Mouse (Mus musculus) liver, embryonic 14.5 days (tissue): ENCODE results near the gene Ubtd1. TPM values are rescaled to one million over a fixed set of nuclear protein-coding genes. Genes with fewer than 3 reads are reported as not detected.

Experiments
- ATAC-seq: fragments of 200-750 bp; cut with Nextera tagmentation; 2 replicates; pipeline ENCODE4 v1.8.0; 2017; ENCODE audit warnings: moderate number of reproducible peaks, mild to moderate bottlenecking, moderate library complexity; ENCODE audit not compliant: insufficient read depth
- DNase-seq, 3 experiments: peaks; one replicate each; pipeline ENCODE4 v3.0.0-alpha.2; 2012 to 2013; ENCODE audit warnings: low read depth in 3 of 3, low spot score in 3 of 3
- H3K27ac ChIP-seq: fragments of 300-500 bp; sonication (generic); 2 replicates; pipeline ENCODE4 v1.5.1; 2014; ENCODE audit warnings: moderate library complexity, mild to moderate bottlenecking, control low read depth, inconsistent platforms
- H3K27me3 ChIP-seq: fragments of 300-500 bp; sonication (generic); 2 replicates; pipeline ENCODE4 v1.6.1; 2014; ENCODE audit warnings: mild to moderate bottlenecking, low read length, moderate library complexity; ENCODE audit not compliant: control insufficient read depth, insufficient read depth
- H3K36me3 ChIP-seq: fragments of 300-500 bp; sonication (generic); replicated peaks from 2 replicates; pipeline ENCODE4 v1.6.1; 2014; ENCODE audit warnings: low read depth; ENCODE audit not compliant: control insufficient read depth, insufficient read depth
- H3K4me1 ChIP-seq, 2 experiments: fragments of 200-500 bp in 1 of 2; fragments of 300-500 bp in 1 of 2; sonication (generic) in 1 of 2; replicated peaks; 2 replicates each; pipeline ENCODE4 v1.6.1; 2012 to 2014; ENCODE audit warnings: antibody characterized with exemption in 1 of 2, inconsistent platforms in 1 of 2, low read length in 1 of 2; ENCODE audit not compliant: control insufficient read depth in 2 of 2, insufficient read depth in 2 of 2
- H3K4me2 ChIP-seq: fragments of 300-500 bp; sonication (generic); 2 replicates; pipeline ENCODE4 v1.6.1; 2014; ENCODE audit warnings: low read depth, mild to moderate bottlenecking, control low read depth, moderate library complexity
- H3K4me3 ChIP-seq, 2 experiments: fragments of 200-500 bp in 1 of 2; fragments of 300-500 bp in 1 of 2; sonication (generic) in 1 of 2; 2 replicates each; pipeline ENCODE4 v1.5.1; 2012 to 2014; ENCODE audit warnings: low read depth in 2 of 2, low read length in 2 of 2, mild to moderate bottlenecking in 2 of 2, control low read depth in 1 of 2, inconsistent platforms in 1 of 2, moderate library complexity in 1 of 2; ENCODE audit not compliant: insufficient read depth in 1 of 2
- H3K9ac ChIP-seq: fragments of 300-500 bp; sonication (generic); replicated peaks from 2 replicates; pipeline ENCODE4 v1.6.1; 2014; ENCODE audit warnings: mild to moderate bottlenecking, control low read depth, moderate library complexity
- H3K9me3 ChIP-seq: fragments of 300-500 bp; sonication (generic); 2 replicates; pipeline ENCODE4 v1.6.1; 2016; ENCODE audit warnings: low read length, mixed read lengths; ENCODE audit not compliant: control insufficient read depth
- CTCF ChIP-seq: IDR thresholded peaks from 2 replicates; pipeline ENCODE4 v1.5.1; 2016; ENCODE audit warnings: antibody characterized with exemption, low read depth, control low read depth
- EP300 ChIP-seq: IDR thresholded peaks from 2 replicates; pipeline ENCODE4 v1.6.1; 2016; ENCODE audit warnings: antibody characterized with exemption, low read depth
- WGBS: fragments of 180-500 bp; shearing (Covaris S2); extraction: QIAGEN DNeasy Blood & Tissue Kit; methylation state at CpG from one replicate; pipeline ENCODE4 v1.1.7; 2014; ENCODE audit not compliant: insufficient replicate concordance; 5-methylcytosine and 5-hydroxymethylcytosine counted together
- polyA plus RNA-seq, 2 experiments: library from polyadenylated mRNA; depleted of rRNA in 1 of 2; stranded (reverse) in 1 of 2; unstranded in 1 of 2; fragments of >200 nt; fragmentation: Nextera tagmentation in 1 of 2; extraction: Ambion mirVana in 1 of 2; gene quantifications; 2 replicates each; pipeline versions ENCODE4 v1.2.1 to v1.2.3; 2012 to 2014

Ubtd1 gene
- polyA plus RNA-seq, 2 experiments = 2.0 to 4.2 TPM

DNA sequence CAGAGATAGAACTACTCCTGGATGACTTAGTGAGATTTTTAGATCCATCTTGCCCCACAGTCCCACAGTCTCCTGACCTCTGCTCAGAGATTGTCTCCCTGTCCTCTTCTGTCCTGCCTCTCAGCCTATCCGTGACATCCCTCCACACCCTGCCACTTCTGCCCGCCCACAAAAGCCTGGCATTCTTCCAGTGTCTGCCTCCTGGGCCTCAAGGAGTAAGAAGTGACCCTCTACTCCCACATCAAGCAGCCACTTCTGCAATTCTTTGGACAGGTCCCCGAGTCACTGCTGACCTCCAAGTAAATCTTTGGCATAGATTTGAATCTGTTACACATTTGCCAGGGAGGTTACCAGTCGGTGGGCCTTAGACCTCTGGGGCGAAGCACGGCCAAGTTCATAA lies 72.7 kb downstream of the Ubtd1 start:
- H3K4me1 ChIP-seq = 0 out of 4 replicates have a peak, but pooled peaks cover 0 to 2% of the 10 kb centered on the region in 2 experiments
- H3K9ac ChIP-seq = no peak overlapping the region
- no peak overlapping the region for H3K27ac ChIP-seq
- TF ChIP-seq CTCF = no peak
- TF ChIP-seq EP300 = no peak
- no peaks in the 10 kb centered on the region for H3K27me3 ChIP-seq
- H3K36me3 ChIP-seq = no peaks in the 10 kb centered on the region
- no peak for ATAC-seq
- 66% methylated on average over 6 of the region's 6 CpGs for WGBS
- H3K9me3 ChIP-seq = no peaks in the 10 kb centered on the region
- no peak for DNase-seq
- H3K4me3 ChIP-seq = no peak overlapping the region
- no peak overlapping the region for H3K4me2 ChIP-seq

DNA sequence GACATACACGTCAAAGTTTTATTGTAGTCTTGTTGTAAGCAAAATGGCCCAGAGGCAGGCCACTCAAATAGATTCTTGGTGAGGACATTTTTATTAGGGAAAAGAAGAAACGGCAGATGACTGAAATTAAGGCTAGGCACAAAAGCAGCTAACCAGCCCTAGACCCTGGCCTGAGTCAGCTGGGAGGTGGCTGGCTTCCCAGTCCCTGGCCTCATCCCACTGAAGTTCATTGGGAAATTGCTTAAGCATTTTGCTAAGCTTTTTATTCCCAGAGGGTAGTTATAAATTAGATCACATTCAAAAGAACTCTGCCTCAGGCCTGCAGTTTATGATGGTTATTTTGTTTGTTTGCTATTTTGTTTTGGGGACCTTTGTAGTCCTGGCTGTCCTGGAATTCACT lies 74.3 kb downstream of the Ubtd1 start:
- H3K4me3 ChIP-seq = no peak overlapping the region
- no peak overlapping the region for H3K27ac ChIP-seq
- H3K9me3 ChIP-seq = no peaks in the 10 kb centered on the region
- no peaks in the 10 kb centered on the region for H3K4me1 ChIP-seq
- H3K36me3 ChIP-seq = no peaks in the 10 kb centered on the region
- TF ChIP-seq CTCF (no peak), EP300 (no peak)
- no peak overlapping the region for H3K9ac ChIP-seq
- no peak for ATAC-seq
- no peak for DNase-seq
- WGBS = 64% methylated on average over 2 of the region's 2 CpGs
- no peaks in the 10 kb centered on the region for H3K27me3 ChIP-seq
- no peak overlapping the region for H3K4me2 ChIP-seq

DNA sequence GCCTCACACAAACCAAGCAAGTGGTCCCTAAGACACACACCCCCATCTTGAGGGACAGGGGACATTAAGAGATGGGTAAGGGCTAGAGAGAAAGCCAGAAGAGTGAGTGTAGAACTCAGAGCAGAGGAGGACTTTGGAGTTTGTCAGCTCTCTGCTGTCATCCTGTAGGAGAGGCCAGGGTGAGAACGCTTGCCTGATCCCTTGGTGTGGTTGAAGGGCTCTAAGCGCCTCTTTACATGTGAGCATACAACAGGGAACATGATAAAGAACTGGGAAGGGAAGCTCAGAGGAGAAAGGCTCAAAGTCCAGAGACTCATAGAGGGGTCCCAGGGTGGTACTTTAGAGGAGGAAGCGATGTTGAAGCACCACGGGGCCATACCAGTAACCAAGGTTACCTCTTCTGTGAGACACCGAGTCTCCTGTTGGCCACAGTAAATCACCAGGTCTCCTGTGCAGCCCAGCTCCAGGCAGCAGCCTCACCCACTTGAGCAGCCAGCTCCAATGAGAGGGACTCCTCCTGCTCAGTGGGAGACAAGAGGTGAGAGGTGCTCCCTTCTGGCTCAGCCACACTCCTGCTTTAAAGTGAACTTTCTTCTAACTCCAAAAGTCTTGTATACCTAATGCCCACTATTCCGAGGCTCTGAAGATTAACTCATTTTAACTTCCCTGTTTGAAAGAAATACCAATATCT lies 75.3 kb downstream of the Ubtd1 start:
- no peak overlapping the region for H3K4me3 ChIP-seq
- H3K9ac ChIP-seq = no peak overlapping the region
- no peak for TF ChIP-seq EP300
- H3K36me3 ChIP-seq = no peaks in the 10 kb centered on the region
- H3K27ac ChIP-seq = no peak overlapping the region
- no peaks in the 10 kb centered on the region for H3K9me3 ChIP-seq
- WGBS = 55% methylated on average over 6 of the region's 6 CpGs
- H3K4me2 ChIP-seq = no peak overlapping the region
- no peaks in the 10 kb centered on the region for H3K27me3 ChIP-seq
- DNase-seq = no peak
- no peaks in the 10 kb centered on the region for H3K4me1 ChIP-seq
- ATAC-seq = no peak

DNA sequence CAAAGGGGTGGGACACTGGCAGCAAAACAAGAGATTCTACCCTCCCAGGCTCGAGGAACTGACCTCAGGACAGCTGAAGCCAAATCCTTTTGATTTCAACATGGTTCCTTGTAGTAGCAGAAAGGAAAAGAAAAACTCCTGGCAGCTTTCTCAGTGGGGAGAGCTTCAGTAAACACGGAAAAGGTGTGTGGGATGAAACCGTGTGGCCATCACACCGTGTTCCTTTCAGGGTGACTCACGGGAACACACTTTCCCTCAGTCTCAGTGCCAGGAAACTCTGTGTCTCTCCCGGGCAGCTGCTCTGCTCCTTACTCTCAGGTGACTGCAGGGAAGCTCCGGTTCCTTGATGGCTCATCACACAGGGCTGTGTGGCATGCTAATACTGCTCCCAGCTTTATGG lies 76.9 kb downstream of the Ubtd1 start:
- no peak overlapping the region for H3K4me3 ChIP-seq
- no peaks in the 10 kb centered on the region for H3K9me3 ChIP-seq
- TF ChIP-seq EP300 (no peak), CTCF (no peak)
- no peak overlapping the region for H3K9ac ChIP-seq
- whole genome bisulfite sequencing = 44% methylated on average over 7 of the region's 7 CpGs
- no peaks in the 10 kb centered on the region for H3K36me3 ChIP-seq
- DNase-seq = no peak
- ATAC-seq = no peak
- H3K27ac ChIP-seq = no peak overlapping the region
- H3K4me1 ChIP-seq = no peaks in the 10 kb centered on the region
- H3K4me2 ChIP-seq = no peak overlapping the region
- H3K27me3 ChIP-seq = no peaks in the 10 kb centered on the region

DNA sequence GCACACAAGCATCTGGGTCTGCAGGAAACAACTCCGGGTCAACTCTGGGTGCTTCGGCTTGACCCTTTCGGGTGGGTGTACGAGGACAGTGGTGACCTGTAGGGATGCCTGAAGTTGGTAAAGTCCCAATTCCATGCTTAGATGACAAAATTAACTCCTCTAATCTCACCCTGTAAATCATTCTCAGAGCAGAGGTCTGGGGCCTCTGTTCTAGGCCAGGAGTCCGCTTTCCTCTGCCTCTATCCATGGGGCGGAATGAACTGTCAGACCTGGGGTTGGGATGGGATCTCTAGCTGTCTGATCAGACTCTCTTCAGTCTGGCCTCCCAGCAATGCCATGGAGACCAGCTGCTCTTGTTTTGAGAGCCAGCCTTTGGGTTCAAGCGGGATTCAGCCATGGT lies 79.9 kb downstream of the Ubtd1 start:
- Histone ChIP-seq H3K4me2 (no peak overlapping the region), H3K36me3 (no peaks in the 10 kb centered on the region), H3K9ac (no peak overlapping the region), H3K27ac (no peak overlapping the region), H3K4me1 (no peaks in the 10 kb centered on the region), H3K9me3 (no peaks in the 10 kb centered on the region), H3K27me3 (no peaks in the 10 kb centered on the region), H3K4me3 (no peak overlapping the region)
- no peak for TF ChIP-seq CTCF
- TF ChIP-seq EP300 = no peak
- no peak for DNase-seq
- ATAC-seq = peak; percentile 50; the same call in 1 of the 2 replicates
- WGBS = 71% methylated on average over 7 of the region's 7 CpGs
